Mouse (Mus musculus) kidney, postnatal 0 days (tissue): ENCODE measurements around the gene Gm20403. TPM values are rescaled to one million over a fixed set of nuclear protein-coding genes. Genes with fewer than 3 reads are reported as not detected.
A peak's percentile ranks its signal among the peaks of the same experiment; 100 is the strongest.

Source experiments
- ATAC-seq: fragments of 200-750 bp; cut with Nextera tagmentation; replicated peaks from 2 replicates; pipeline ENCODE4 v1.8.0; 2017; ENCODE audit warnings: low read depth, moderate number of reproducible peaks, moderate TSS enrichment, moderate library complexity; ENCODE audit not compliant: low FRiP score
- DNase-seq: peaks from one replicate; pipeline ENCODE4 v3.0.0-alpha.2; 2016; ENCODE audit warnings: low spot score
- H3K27ac ChIP-seq: fragments of 300-500 bp; sonication (generic); 2 replicates; pipeline ENCODE4 v1.5.1; 2014; ENCODE audit warnings: mild to moderate bottlenecking
- H3K27me3 ChIP-seq: fragments of 300-500 bp; sonication (generic); 2 replicates; pipeline ENCODE4 v1.6.1; 2014; ENCODE audit warnings: low read length, mixed read lengths; ENCODE audit not compliant: insufficient read depth
- H3K36me3 ChIP-seq: fragments of 300-500 bp; sonication (generic); 2 replicates; pipeline ENCODE4 v1.6.1; 2014; ENCODE audit warnings: low read length, mixed read lengths; ENCODE audit not compliant: insufficient read depth
- H3K4me1 ChIP-seq: fragments of 300-500 bp; sonication (generic); replicated peaks from 2 replicates; pipeline ENCODE4 v1.6.1; 2014; ENCODE audit warnings: antibody characterized with exemption, low read length, mixed read lengths; ENCODE audit not compliant: insufficient read depth
- H3K4me2 ChIP-seq: fragments of 300-500 bp; sonication (generic); 2 replicates; pipeline ENCODE4 v1.6.1; 2014; ENCODE audit warnings: mild to moderate bottlenecking, low read length, moderate library complexity, mixed read lengths
- H3K4me3 ChIP-seq: fragments of 300-500 bp; sonication (generic); replicated peaks from 2 replicates; pipeline ENCODE4 v1.5.1; 2014; ENCODE audit warnings: low read depth, low read length
- H3K9ac ChIP-seq: fragments of 300-500 bp; sonication (generic); 2 replicates; pipeline ENCODE4 v1.6.1; 2014; ENCODE audit warnings: low read depth, low read length
- H3K9me3 ChIP-seq: fragments of 300-500 bp; sonication (generic); replicated peaks from 2 replicates; pipeline ENCODE4 v1.6.1; 2016; ENCODE audit warnings: low read length, inconsistent platforms, mixed read lengths
- CTCF ChIP-seq: IDR thresholded peaks from 2 replicates; pipeline ENCODE4 v1.5.1; 2016; ENCODE audit warnings: antibody characterized with exemption, low read depth, mild to moderate bottlenecking, moderate library complexity
- WGBS: fragments of 180-500 bp; shearing (Covaris S2); extraction: QIAGEN DNeasy Blood & Tissue Kit; methylation state at CpG from one replicate; pipeline ENCODE4 v1.1.7; 2014; 5-methylcytosine and 5-hydroxymethylcytosine counted together
- polyA plus RNA-seq: library from polyadenylated mRNA; unstranded; fragments of >200 nt; fragmentation: Nextera tagmentation; extraction: Ambion mirVana; gene quantifications from 2 replicates; pipeline ENCODE4 v1.2.1, GENCODE M21; 2015

Gm20403 gene
- polyA plus RNA-seq, 1 experiment from 2014 or later: not detected

DNA sequence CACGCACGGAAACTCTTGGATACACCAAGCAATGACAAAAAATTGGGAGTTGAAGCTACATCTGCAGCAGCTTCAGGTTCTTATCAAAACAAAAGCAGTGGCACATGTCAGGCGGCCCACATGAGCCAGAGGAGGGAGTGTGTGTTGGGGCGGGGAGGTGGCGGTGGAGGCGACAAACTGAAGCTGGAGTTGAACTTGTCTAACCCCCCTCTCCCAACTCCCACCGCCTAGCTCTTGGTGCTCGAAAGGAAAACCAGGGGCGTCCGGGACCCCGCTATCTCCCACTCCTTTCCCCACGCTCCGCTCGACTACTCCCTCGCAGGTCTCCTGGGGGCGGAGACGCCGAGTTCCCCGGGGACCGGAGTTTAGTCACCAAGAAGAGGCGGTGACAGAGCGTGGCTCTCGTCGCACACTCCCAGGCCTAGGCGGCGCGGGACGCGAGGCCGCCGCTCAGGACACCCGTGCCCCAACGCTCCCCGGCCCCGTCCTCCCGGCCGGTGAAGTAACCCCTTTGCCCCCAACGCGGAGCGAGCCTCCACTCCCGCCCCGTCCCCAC lies 1.6 kb downstream of the Gm20403 start:
- no peaks in the 10 kb centered on the region for H3K4me1 ChIP-seq
- DNase-seq: peak; percentile 83
- peak overlapping the region; percentile 81 for H3K9ac ChIP-seq
- H3K4me3 ChIP-seq: peak overlapping the region; percentile 82
- no peaks in the 10 kb centered on the region for H3K9me3 ChIP-seq
- H3K27me3 ChIP-seq: no peaks in the 10 kb centered on the region
- under 1% methylated on average over 42 of the region's 42 CpGs for WGBS
- peak overlapping the region; percentile 90 for H3K27ac ChIP-seq
- peak; percentile 80 for ATAC-seq
- H3K4me2 ChIP-seq: peak overlapping the region; percentile 92
- H3K36me3 ChIP-seq: no peaks in the 10 kb centered on the region
- no peak for TF ChIP-seq CTCF

DNA sequence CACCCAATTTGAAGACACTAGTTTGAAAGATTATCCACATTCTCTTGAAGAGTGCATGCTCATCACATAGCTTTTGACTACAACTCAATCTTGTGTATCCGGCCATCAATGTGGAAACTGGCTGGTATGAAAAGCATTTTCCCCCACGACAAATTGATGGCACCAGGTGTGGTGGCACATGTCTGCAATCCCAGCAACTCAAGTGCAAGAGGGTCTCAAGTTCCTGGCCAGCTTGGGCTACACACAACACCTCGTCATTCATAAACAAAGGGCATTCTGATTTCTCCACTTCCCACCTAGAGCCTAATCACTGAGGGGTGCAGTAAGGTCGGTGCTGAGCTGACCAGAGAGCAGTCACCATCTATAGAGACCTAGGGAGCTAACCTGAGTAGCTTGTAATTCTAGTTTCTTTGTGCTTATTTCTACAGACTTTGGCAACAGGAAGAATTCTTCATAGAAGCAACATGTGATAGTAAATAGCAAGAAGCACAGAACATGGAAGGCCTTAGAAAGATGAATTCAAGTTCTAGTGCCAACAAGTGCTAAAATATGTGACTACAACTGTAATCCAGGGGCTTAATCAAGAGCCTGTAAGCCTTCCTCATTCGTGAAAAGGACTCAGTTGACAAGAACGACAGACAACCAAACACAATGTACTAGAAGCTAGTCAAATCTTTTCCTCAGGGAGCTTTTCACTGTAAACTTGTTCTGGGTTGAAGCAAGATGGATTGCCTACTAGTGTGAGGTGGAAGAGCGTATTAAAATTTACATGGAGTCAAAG lies 3.2 kb downstream of the Gm20403 start:
- no peaks in the 10 kb centered on the region for H3K27me3 ChIP-seq
- 80% methylated on average over 7 of the region's 7 CpGs for whole genome bisulfite sequencing
- H3K9me3 ChIP-seq: no peaks in the 10 kb centered on the region
- no peaks in the 10 kb centered on the region for H3K36me3 ChIP-seq
- H3K4me1 ChIP-seq: no peaks in the 10 kb centered on the region
- TF ChIP-seq CTCF: no peak
- H3K9ac ChIP-seq: no peak overlapping the region
- no peak for ATAC-seq
- DNase-seq: no peak
- no peak overlapping the region for H3K4me3 ChIP-seq
- no peak overlapping the region for H3K4me2 ChIP-seq
- no peak overlapping the region for H3K27ac ChIP-seq

DNA sequence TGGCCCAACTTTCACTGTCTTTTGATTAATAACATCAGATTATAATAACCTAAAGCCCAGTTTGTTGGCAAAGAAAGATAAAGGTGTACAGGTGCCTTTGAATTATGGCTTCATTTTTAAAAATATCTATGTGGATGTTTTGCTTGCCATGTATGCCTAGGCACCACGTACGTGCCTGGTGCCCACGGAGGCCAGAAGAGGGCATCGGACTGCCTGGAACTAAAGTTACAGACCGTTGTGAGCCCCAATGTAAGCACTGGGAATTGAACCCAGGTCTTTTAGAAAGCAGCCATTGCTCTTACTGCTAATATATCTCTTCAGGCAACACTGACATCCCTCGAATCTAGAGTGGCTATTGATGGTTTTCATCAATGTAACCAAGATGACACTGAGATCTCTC lies 4.4 kb downstream of the Gm20403 start:
- Histone ChIP-seq H3K4me1 (no peaks in the 10 kb centered on the region), H3K36me3 (no peaks in the 10 kb centered on the region), H3K9me3 (no peaks in the 10 kb centered on the region), H3K27me3 (no peaks in the 10 kb centered on the region), H3K4me2 (no peak overlapping the region), H3K9ac (no peak overlapping the region), H3K4me3 (no peak overlapping the region), H3K27ac (no peak overlapping the region)
- TF ChIP-seq CTCF: no peak
- no peak for ATAC-seq
- WGBS: 75% methylated on average over 6 of the region's 6 CpGs
- DNase-seq: no peak

DNA sequence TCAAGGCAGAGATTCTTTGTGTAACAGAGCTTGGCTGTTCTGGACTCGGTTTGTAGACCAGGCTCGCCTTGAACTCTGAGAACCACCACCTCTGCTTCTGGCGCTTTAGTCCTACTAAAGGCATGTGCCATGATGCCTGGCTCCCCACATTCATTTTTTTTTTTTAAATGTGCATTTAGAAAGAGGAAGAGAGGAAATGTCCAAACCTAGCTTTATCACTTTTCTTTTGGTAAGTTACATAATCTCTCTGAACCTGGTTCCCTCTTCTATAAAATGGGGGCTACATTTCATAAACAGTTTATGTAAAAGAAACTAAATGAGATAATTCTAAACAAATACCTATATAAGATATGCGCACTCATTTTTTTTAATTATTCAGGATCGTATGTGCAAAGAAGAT lies 5.4 kb downstream of the Gm20403 start:
- Histone ChIP-seq H3K9ac (no peak overlapping the region), H3K4me3 (no peak overlapping the region), H3K9me3 (no peaks in the 10 kb centered on the region), H3K4me2 (no peak overlapping the region), H3K36me3 (no peaks in the 10 kb centered on the region), H3K27ac (no peak overlapping the region), H3K4me1 (no peaks in the 10 kb centered on the region), H3K27me3 (no peaks in the 10 kb centered on the region)
- no peak for DNase-seq
- ATAC-seq: no peak
- no peak for TF ChIP-seq CTCF
- WGBS: 92% methylated on average over 5 of the region's 5 CpGs

DNA sequence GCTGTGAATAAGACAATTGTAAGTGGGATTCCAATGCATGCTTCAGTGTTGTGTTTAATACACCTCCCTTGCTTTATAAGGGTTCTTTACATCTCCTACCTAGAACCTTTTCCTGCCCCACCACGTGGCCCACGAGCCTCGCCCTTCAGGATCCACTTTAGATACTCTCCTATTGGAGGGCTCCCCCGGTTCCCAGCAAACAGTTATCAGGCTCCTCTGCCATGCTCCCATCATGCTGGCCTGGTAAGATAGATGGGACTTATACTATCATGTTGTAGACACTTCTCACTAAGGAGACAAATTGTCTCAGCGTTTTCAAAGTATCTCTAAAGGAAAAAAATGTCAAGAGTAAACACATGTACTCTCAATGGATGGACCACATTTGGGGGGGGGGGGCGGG lies 5.8 kb downstream of the Gm20403 start:
- H3K27ac ChIP-seq: no peak overlapping the region
- H3K9me3 ChIP-seq: no peaks in the 10 kb centered on the region
- no peak overlapping the region for H3K4me2 ChIP-seq
- no peaks in the 10 kb centered on the region for H3K27me3 ChIP-seq
- no peaks in the 10 kb centered on the region for H3K4me1 ChIP-seq
- TF ChIP-seq CTCF: no peak
- DNase-seq: no peak
- no peak overlapping the region for H3K9ac ChIP-seq
- 85% methylated on average over 6 of the region's 6 CpGs for WGBS
- no peak overlapping the region for H3K4me3 ChIP-seq
- no peaks in the 10 kb centered on the region for H3K36me3 ChIP-seq
- ATAC-seq: no peak

DNA sequence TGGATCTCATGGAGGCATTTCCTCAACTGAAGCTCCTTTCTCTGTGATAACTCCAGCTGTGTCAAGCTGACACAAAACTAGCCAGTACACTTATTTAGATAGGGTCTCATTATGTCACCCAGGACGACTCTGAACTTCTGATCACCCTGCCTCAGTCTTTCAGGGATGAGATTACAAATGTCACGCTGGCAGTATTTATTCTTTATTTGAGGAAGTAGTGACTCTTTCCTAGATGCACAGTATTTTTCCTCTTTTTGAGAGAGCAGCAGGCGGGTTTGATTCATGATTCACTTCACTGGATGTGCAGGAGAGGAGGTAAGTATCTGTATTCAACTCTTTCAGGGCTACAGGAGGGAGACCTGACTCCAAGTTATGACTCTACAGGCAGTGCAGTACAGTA lies 17.3 kb downstream of the Gm20403 start:
- no peak for ATAC-seq
- DNase-seq: no peak
- peaks cover 2% of the 10 kb centered on the region; the same call in 1 of the 2 replicates for H3K36me3 ChIP-seq
- H3K9me3 ChIP-seq: no peaks in the 10 kb centered on the region
- H3K4me2 ChIP-seq: no peak overlapping the region
- H3K4me1 ChIP-seq: no peaks in the 10 kb centered on the region
- no peak overlapping the region for H3K9ac ChIP-seq
- no peak overlapping the region for H3K27ac ChIP-seq
- H3K4me3 ChIP-seq: no peak overlapping the region
- 47% methylated on average over 3 of the region's 3 CpGs for WGBS
- H3K27me3 ChIP-seq: no peaks in the 10 kb centered on the region
- no peak for TF ChIP-seq CTCF
